In the genomic region with DNA sequence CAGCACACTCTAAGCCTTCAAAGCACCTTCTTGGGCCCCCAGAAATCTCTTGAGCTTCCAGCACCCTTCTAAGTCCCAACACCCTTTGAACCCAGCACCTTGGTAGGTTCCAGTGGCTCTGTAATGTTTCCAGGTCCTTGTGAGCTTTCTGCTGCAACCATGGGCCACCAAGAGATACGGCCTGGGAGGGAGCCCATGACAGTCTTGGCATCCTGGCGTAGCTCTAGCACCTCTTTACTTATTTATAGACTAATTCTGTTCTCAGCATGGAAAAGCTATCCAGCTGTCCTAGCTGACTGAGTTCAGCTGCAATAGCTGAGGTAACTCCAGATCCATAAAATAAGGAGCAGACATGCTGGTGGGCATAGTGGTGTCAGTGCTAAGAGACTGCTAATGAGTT, we compare ENCODE assay signal across 13 mouse cellular contexts.
"Had no signal": no experiment of that assay in that cellular context is flagged by ENCODE, and none has a peak within 500 bp of the region (broad histone marks: within the 10 kb centered on the region; RNA-seq: fewer than 3 reads in every experiment).

No protein-coding gene starts in this region.

- H3K4me3 ChIP-seq: kidney, embryonic 15.5 days; limb, embryonic 12.5 days; liver, embryonic 13.5 days; lung, embryonic 15.5 days; midbrain, embryonic 12.5 days; myocyte; neural tube, embryonic 12.5 days had no signal

- ATAC-seq: liver, postnatal 0 days had no signal

- H3K4me1 ChIP-seq: kidney, embryonic 15.5 days; limb, embryonic 12.5 days; liver, embryonic 13.5 days; lung, embryonic 15.5 days; midbrain, embryonic 12.5 days; neural tube, embryonic 12.5 days had no signal

- H3K27ac ChIP-seq: kidney, embryonic 15.5 days; limb, embryonic 12.5 days; liver, embryonic 13.5 days; lung, embryonic 15.5 days; midbrain, embryonic 12.5 days; neural tube, embryonic 12.5 days had no signal

- H3K4me2 ChIP-seq: kidney, embryonic 15.5 days; limb, embryonic 12.5 days; liver, embryonic 13.5 days; lung, embryonic 15.5 days; midbrain, embryonic 12.5 days; neural tube, embryonic 12.5 days had no signal

- H3K27me3 ChIP-seq: kidney, embryonic 15.5 days; limb, embryonic 12.5 days; liver, embryonic 13.5 days; lung, embryonic 15.5 days; midbrain, embryonic 12.5 days; neural tube, embryonic 12.5 days had no signal

- H3K36me3 ChIP-seq: kidney, embryonic 15.5 days; limb, embryonic 12.5 days; liver, embryonic 13.5 days; lung, embryonic 15.5 days; midbrain, embryonic 12.5 days; neural tube, embryonic 12.5 days had no signal

- H3K9ac ChIP-seq: kidney, embryonic 15.5 days; limb, embryonic 12.5 days; liver, embryonic 13.5 days; liver, postnatal 0 days; lung, embryonic 15.5 days; midbrain, embryonic 12.5 days; neural tube, embryonic 12.5 days had no signal

- DNase-seq: kidney, postnatal 14 days; layer of hippocampus, postnatal 36 days; liver; liver, embryonic 13.5 days; liver, postnatal 0 days; right cerebral cortex, postnatal 14 days; thymus, postnatal 36 days had no signal

- H3K9me3 ChIP-seq: kidney, embryonic 15.5 days; limb, embryonic 12.5 days; liver, embryonic 13.5 days; lung, embryonic 15.5 days; midbrain, embryonic 12.5 days; neural tube, embryonic 12.5 days had no signal
